Mouse (Mus musculus) hindlimb bud, embryonic 11.5 days (tissue): Measurements from ENCODE around the gene Tsc22d4.

ENCODE experiments used
- DNase-seq: peaks from one replicate; pipeline ENCODE4 v3.0.0-alpha.2; 2012; ENCODE audit warnings: low read depth, low spot score; ENCODE audit errors: extremely low spot score

The Tsc22d4 gene

GRCm38 (mm10) chr5:137764609-137765340 is 19.2 kb downstream of the Tsc22d4 start:
- no peak for DNase-seq

- DNase-seq = no peak
Observed at GRCm38 (mm10) chr5:137766270-137766669, 20.7 kb downstream of the Tsc22d4 start.

- DNase-seq = no peak
Observed at GRCm38 (mm10) chr5:137768475-137768874, 22.9 kb downstream of the Tsc22d4 start.

- no peak for DNase-seq
Observed at GRCm38 (mm10) chr5:137770709-137771108, 25.2 kb downstream of the Tsc22d4 start.

GRCm38 (mm10) chr5:137772755-137773154 is 27.2 kb downstream of the Tsc22d4 start:
- no peak for DNase-seq

- DNase-seq = no peak
Observed at GRCm38 (mm10) chr5:137775587-137776290, 30.2 kb downstream of the Tsc22d4 start.

GRCm38 (mm10) chr5:137776408-137776918 is 30.9 kb downstream of the Tsc22d4 start:
- no peak for DNase-seq

- no peak for DNase-seq
Observed at GRCm38 (mm10) chr5:137777267-137777845, 31.8 kb downstream of the Tsc22d4 start.

- DNase-seq = peak; percentile 83
Observed at GRCm38 (mm10) chr5:137778635-137779034, 33.1 kb downstream of the Tsc22d4 start, which contains the start of gene Ppp1r35. Gene Ppp1r35, plus strand, starts transcription at chr5:137778849.

GRCm38 (mm10) chr5:137779053-137779933 is 33.8 kb downstream of the Tsc22d4 start:
- DNase-seq = no peak

- DNase-seq = no peak
Observed at GRCm38 (mm10) chr5:137781661-137782060, 36.1 kb downstream of the Tsc22d4 start.

GRCm38 (mm10) chr5:137782776-137783522 is 37.4 kb downstream of the Tsc22d4 start:
- DNase-seq = no peak

- no peak for DNase-seq
Observed at GRCm38 (mm10) chr5:137783901-137784540, 38.5 kb downstream of the Tsc22d4 start.

GRCm38 (mm10) chr5:137784546-137784945 is 39.0 kb downstream of the Tsc22d4 start:
- no peak for DNase-seq

GRCm38 (mm10) chr5:137785164-137786031 is 39.9 kb downstream of the Tsc22d4 start:
- DNase-seq = no peak

GRCm38 (mm10) chr5:137786109-137786942 is 40.8 kb downstream of the Tsc22d4 start:
- DNase-seq = peak; percentile 99

- DNase-seq = peak; percentile 96
Observed at GRCm38 (mm10) chr5:137787151-137787928, 41.8 kb downstream of the Tsc22d4 start, which contains the start of the genes Mepce and Zcwpw1. Gene Mepce, minus strand, starts transcription at chr5:137787655. Gene Zcwpw1, plus strand, starts transcription at chr5:137787798.
